Mouse (Mus musculus) lung, embryonic 16.5 days (tissue): Measurements from ENCODE around the gene Spsb4. TPM values are rescaled to one million over a fixed set of nuclear protein-coding genes. Genes with fewer than 3 reads are reported as not detected.

Experiments used
- ATAC-seq: fragments of 200-750 bp; cut with Nextera tagmentation; 2 replicates; pipeline ENCODE4 v1.8.0; 2017; ENCODE audit warnings: low read depth, mild to moderate bottlenecking, moderate library complexity
- H3K27ac ChIP-seq: fragments of 300-500 bp; sonication (generic); 2 replicates; pipeline ENCODE4 v1.5.1; 2014; ENCODE audit warnings: mild to moderate bottlenecking, control low read depth, low read length
- H3K27me3 ChIP-seq: fragments of 300-500 bp; sonication (generic); 2 replicates; pipeline ENCODE4 v1.6.1; 2014; ENCODE audit warnings: low read depth, low read length, mixed read lengths; ENCODE audit not compliant: control insufficient read depth, insufficient read depth
- H3K36me3 ChIP-seq: fragments of 300-500 bp; sonication (generic); 2 replicates; pipeline ENCODE4 v1.6.1; 2014; ENCODE audit warnings: low read length; ENCODE audit not compliant: control insufficient read depth, insufficient read depth
- H3K4me1 ChIP-seq: fragments of 300-500 bp; sonication (generic); replicated peaks from 2 replicates; pipeline ENCODE4 v1.6.1; 2014; ENCODE audit warnings: low read length, mixed read lengths; ENCODE audit not compliant: control insufficient read depth, insufficient read depth
- H3K4me2 ChIP-seq: fragments of 300-500 bp; sonication (generic); 2 replicates; pipeline ENCODE4 v1.6.1; 2014; ENCODE audit warnings: low read depth, low read length, control low read depth
- H3K4me3 ChIP-seq: fragments of 300-500 bp; sonication (generic); 2 replicates; pipeline ENCODE4 v1.5.1; 2014; ENCODE audit warnings: mild to moderate bottlenecking, low read length, control low read depth
- H3K9ac ChIP-seq: fragments of 300-500 bp; sonication (generic); 2 replicates; pipeline ENCODE4 v1.6.1; 2014; ENCODE audit warnings: low read length, control low read depth
- H3K9me3 ChIP-seq: fragments of 300-500 bp; sonication (generic); 2 replicates; pipeline ENCODE4 v1.6.1; 2016; ENCODE audit warnings: low read length; ENCODE audit not compliant: control insufficient read depth
- WGBS: fragments of 180-500 bp; shearing (Covaris S2); extraction: QIAGEN DNeasy Blood & Tissue Kit; methylation state at CpG from one replicate; pipeline ENCODE4 v1.1.7; 2014; 5-methylcytosine and 5-hydroxymethylcytosine counted together
- polyA plus RNA-seq: library from polyadenylated mRNA; unstranded; fragments of >200 nt; fragmentation: Nextera tagmentation; extraction: Ambion mirVana; gene quantifications from 2 replicates; pipeline ENCODE4 v1.2.1, GENCODE M21; 2015

Spsb4 gene
- polyA plus RNA-seq, 1 experiment from 2014 or later: 8.8 TPM

GRCm38 (mm10) chr9:96989389-96989990, 29.2 kb downstream of the Spsb4 start:
- no peak overlapping the region for H3K4me2 ChIP-seq
- H3K27me3 ChIP-seq: no peaks in the 10 kb centered on the region
- WGBS: 45% methylated on average over 10 of the region's 10 CpGs
- no peaks in the 10 kb centered on the region for H3K9me3 ChIP-seq
- H3K9ac ChIP-seq: no peak overlapping the region
- no peak for ATAC-seq
- H3K4me1 ChIP-seq: peaks cover 2% of the 10 kb centered on the region; the same call in 1 of the 2 replicates
- no peak overlapping the region for H3K4me3 ChIP-seq
- H3K27ac ChIP-seq: no peak overlapping the region
- no peaks in the 10 kb centered on the region for H3K36me3 ChIP-seq

GRCm38 (mm10) chr9:96986797-96987473, 31.7 kb downstream of the Spsb4 start:
- ATAC-seq: no peak
- H3K9me3 ChIP-seq: no peaks in the 10 kb centered on the region
- H3K4me1 ChIP-seq: peaks cover 11% of the 10 kb centered on the region; the same call in 1 of the 2 replicates
- H3K4me2 ChIP-seq: no peak overlapping the region
- no peak overlapping the region for H3K9ac ChIP-seq
- 30% methylated on average over 11 of the region's 11 CpGs for WGBS
- no peaks in the 10 kb centered on the region for H3K27me3 ChIP-seq
- H3K36me3 ChIP-seq: no peaks in the 10 kb centered on the region
- no peak overlapping the region for H3K27ac ChIP-seq
- no peak overlapping the region for H3K4me3 ChIP-seq

GRCm38 (mm10) chr9:96984034-96984433, 34.6 kb downstream of the Spsb4 start:
- Histone ChIP-seq H3K9ac (no peak overlapping the region), H3K4me3 (no peak overlapping the region), H3K27me3 (no peaks in the 10 kb centered on the region), H3K27ac (no peak overlapping the region), H3K4me1 (peaks cover 29% of the 10 kb centered on the region), H3K9me3 (no peaks in the 10 kb centered on the region), H3K4me2 (no peak overlapping the region), H3K36me3 (no peaks in the 10 kb centered on the region)
- WGBS: 81% methylated on average over 8 of the region's 8 CpGs
- ATAC-seq: no peak

- Histone ChIP-seq H3K27me3 (no peaks in the 10 kb centered on the region), H3K4me1 (peaks cover 29% of the 10 kb centered on the region), H3K4me3 (no peak overlapping the region), H3K36me3 (no peaks in the 10 kb centered on the region), H3K9ac (no peak overlapping the region), H3K4me2 (no peak overlapping the region), H3K27ac (peak overlapping the region; percentile 41; the same call in 1 of the 2 replicates), H3K9me3 (no peaks in the 10 kb centered on the region)
- 35% methylated on average over 3 of the region's 3 CpGs for WGBS
- ATAC-seq: peak; percentile 45; the same call in 1 of the 2 replicates
Measured at GRCm38 (mm10) chr9:96982940-96983339, 35.7 kb downstream of the Spsb4 start.

- Histone ChIP-seq H3K27ac (no peak overlapping the region), H3K9ac (no peak overlapping the region), H3K4me1 (peaks cover 29% of the 10 kb centered on the region), H3K27me3 (no peaks in the 10 kb centered on the region), H3K9me3 (no peaks in the 10 kb centered on the region), H3K36me3 (no peaks in the 10 kb centered on the region), H3K4me2 (no peak overlapping the region), H3K4me3 (no peak overlapping the region)
- no peak for ATAC-seq
- 25% methylated on average over 3 of the region's 3 CpGs for WGBS
Measured at GRCm38 (mm10) chr9:96982351-96982750, 36.3 kb downstream of the Spsb4 start.

- 70% methylated on average over 5 of the region's 5 CpGs for WGBS
- Histone ChIP-seq H3K9ac (no peak overlapping the region), H3K4me2 (no peak overlapping the region), H3K36me3 (no peaks in the 10 kb centered on the region), H3K4me1 (peaks cover 29% of the 10 kb centered on the region), H3K27ac (no peak overlapping the region), H3K4me3 (no peak overlapping the region), H3K9me3 (no peaks in the 10 kb centered on the region), H3K27me3 (no peaks in the 10 kb centered on the region)
- ATAC-seq: no peak
Measured at GRCm38 (mm10) chr9:96981836-96982235, 36.8 kb downstream of the Spsb4 start.

- no peak overlapping the region for H3K4me2 ChIP-seq
- H3K27me3 ChIP-seq: no peaks in the 10 kb centered on the region
- H3K36me3 ChIP-seq: no peaks in the 10 kb centered on the region
- H3K27ac ChIP-seq: no peak overlapping the region
- ATAC-seq: no peak
- H3K4me3 ChIP-seq: no peak overlapping the region
- H3K4me1 ChIP-seq: peaks cover 29% of the 10 kb centered on the region
- H3K9me3 ChIP-seq: no peaks in the 10 kb centered on the region
- 38% methylated on average over 9 of the region's 9 CpGs for WGBS
- no peak overlapping the region for H3K9ac ChIP-seq
Measured at GRCm38 (mm10) chr9:96981121-96981520, 37.5 kb downstream of the Spsb4 start.

- Histone ChIP-seq H3K27ac (peak overlapping the region; percentile 56), H3K4me1 (peaks cover 29% of the 10 kb centered on the region), H3K36me3 (no peaks in the 10 kb centered on the region), H3K4me2 (peak overlapping the region; percentile 9; the same call in 1 of the 2 replicates), H3K27me3 (no peaks in the 10 kb centered on the region), H3K9ac (0 out of 2 replicates have a peak overlapping the region, but pooled peaks have one; percentile 3), H3K9me3 (no peaks in the 10 kb centered on the region), H3K4me3 (no peak overlapping the region)
- 29% methylated on average over 10 of the region's 10 CpGs for WGBS
- ATAC-seq: peak; percentile 65
Measured at GRCm38 (mm10) chr9:96980037-96980997, 38.3 kb downstream of the Spsb4 start.
